10 mouse cellular contexts compared by ENCODE assay signal in the genomic region with DNA sequence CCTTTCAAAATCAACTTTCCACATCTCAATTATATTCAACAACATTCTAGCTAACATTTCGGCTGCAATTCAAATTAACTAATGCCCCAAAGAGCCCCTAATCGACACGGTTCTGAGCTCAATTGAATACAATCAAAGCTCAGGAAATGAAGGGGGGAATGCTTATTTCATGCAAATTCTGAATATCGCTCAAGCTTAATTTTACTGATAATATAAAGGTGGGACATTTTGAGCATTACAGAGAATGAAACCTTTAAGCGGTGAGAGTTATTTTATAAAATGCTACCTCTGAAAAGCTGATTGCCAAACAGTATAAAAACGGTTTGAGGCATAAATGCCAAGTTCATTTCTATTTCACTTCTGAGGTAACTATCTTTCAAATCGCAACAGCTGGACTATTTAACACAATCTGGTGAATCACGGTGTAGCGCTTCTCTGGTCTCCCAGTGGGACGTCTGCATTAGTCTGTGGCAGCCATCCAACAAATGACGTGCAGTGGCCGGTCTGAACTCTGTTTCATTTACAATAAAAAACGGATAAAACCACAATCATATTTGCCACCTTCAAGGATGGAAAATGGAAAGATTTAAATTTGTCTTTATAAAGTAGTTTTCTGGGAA. TPM values are rescaled to one million over a fixed set of nuclear protein-coding genes. Genes with fewer than 3 reads are reported as not detected.
DNase-seq lines count a peak whose midpoint lies in the region; ATAC-seq and TF ChIP-seq lines count a peak whose summit lies in the region.
"Had no signal": no experiment of that assay in that cellular context is flagged by ENCODE, and none has a peak within 500 bp of the region (broad histone marks: within the 10 kb centered on the region; RNA-seq: fewer than 3 reads in every experiment).

No protein-coding gene starts in this region.

- intact Hi-C loops in heart, adult 2 months (cut with DNase I): no loop called here
- intact Hi-C loops in heart, postnatal 25 days (cut with DNase I): no loop called here
- intact Hi-C loops in heart, postnatal 10 days (cut with DNase I): no loop called here

- H3K79me2 ChIP-seq in heart, adult 2 months (replicated peaks; ENCODE audit: control insufficient read depth, insufficient read depth, low read length): no peaks in the 10 kb centered on the region

- DNase-seq in heart, adult 2 months: peak; percentile 33 to 47
- no peak for DNase-seq in heart, postnatal 25 days (ENCODE audit: low spot score)
- DNase-seq in ovary, postnatal 10 days (ENCODE audit: low spot score): peak; percentile 4
- DNase-seq in ovary, postnatal 36 days (ENCODE audit: low spot score): no peak
- peak; percentile 29 to 32 for DNase-seq in cerebellum, postnatal 36 days
- DNase-seq in heart, postnatal 10 days: peak; percentile 50 to 59
- DNase-seq in retina, postnatal 1 day: peak; percentile 70

- no peak for TF ChIP-seq CTCF in heart, adult 2 months (IDR thresholded peaks at IDR 0.05)

- no peak for TF ChIP-seq EP300 in heart, adult 2 months (IDR thresholded peaks at IDR 0.05; ENCODE audit: insufficient read depth, low read depth, low read length)

- no peak overlapping the region for H3K27ac ChIP-seq in heart, adult 2 months

- H3K4me3 ChIP-seq in heart, adult 2 months: peak overlapping the region; percentile 23

- WGBS in heart, adult 2 months: 28% methylated on average over 13 of the region's 13 CpGs

- no peaks in the 10 kb centered on the region; the same call in 1 of the 2 replicates for H3K27me3 ChIP-seq in heart, adult 2 months (ENCODE audit: control insufficient read depth, insufficient read depth, low read length)

- no peak for ATAC-seq in inflammation-experienced regulatory T-cells, adult 6 months

- no peak overlapping the region for H3K9ac ChIP-seq in heart, adult 2 months (ENCODE audit: low read depth, low read length)

- TF ChIP-seq POLR2A in heart, adult 2 months (IDR thresholded peaks at IDR 0.05; ENCODE audit: insufficient read depth, low read depth, low read length): no peak

- H3K36me3 ChIP-seq in heart, adult 2 months (ENCODE audit: control insufficient read depth, insufficient read depth, low read length): no peaks in the 10 kb centered on the region

- H3K4me1 ChIP-seq in heart, adult 2 months (ENCODE audit: control insufficient read depth, insufficient read depth, low read length): no peaks in the 10 kb centered on the region; the same call in 1 of the 2 replicates

RNA-seq across cellular contexts. Expression of a gene that starts 36.1 kb away (rescaled TPM):
- 10 to 100 TPM; 14.7 to 17.7 TPM for total RNA-seq in heart, adult 2 months (2021)
- polyA plus RNA-seq in heart, adult 2 months (2012; rRNA removed): 12.2 and 21.8 TPM in 2 replicates
- total RNA-seq in heart, postnatal 25 days (2021): 10 to 100 TPM; 22.7 to 24.4 TPM
- 10 to 100 TPM; 26.2 to 29.8 TPM for total RNA-seq in heart, postnatal 10 days (2021)
- under 1 TPM in 2 of 3 experiments, not detected in 1; 0.57 to 0.92 TPM for polyA plus RNA-seq in inflammation-experienced regulatory T-cells, adult 6 months (2017; shearing (Covaris generic))
- total RNA-seq: hematopoietic stem cell, adult 5-6 weeks had no signal

RNA-seq across cellular contexts. Expression of a gene that starts 36.3 kb away (rescaled TPM):
- total RNA-seq in heart, adult 2 months (2021): not detected
- 0.27 TPM in 1 of 2 replicates, not detected in the other for polyA plus RNA-seq in heart, adult 2 months (2012; rRNA removed)
- not detected for total RNA-seq in heart, postnatal 25 days (2021)
- under 1 TPM in 1 of 2 experiments, not detected in 1; 0.12 TPM for total RNA-seq in heart, postnatal 10 days (2021)
- polyA plus RNA-seq in inflammation-experienced regulatory T-cells, adult 6 months (2017; shearing (Covaris generic)): not detected
- total RNA-seq: hematopoietic stem cell, adult 5-6 weeks had no signal
- polyA plus RNA-seq: small intestine, adult 2 months had no signal

Comparison
In these comparisons a context has a peak if more than half of its experiments do, and no peak if none do; other contexts are left out.
1. DNase-seq: peak in heart, adult 2 months (2 of 2), ovary, postnatal 10 days (single experiment), cerebellum, postnatal 36 days (2 of 2), heart, postnatal 10 days (2 of 2) and retina, postnatal 1 day (single experiment); none in heart, postnatal 25 days (single experiment) and ovary, postnatal 36 days (single experiment).